9 mouse cellular contexts compared by ENCODE assay signal in the genomic region with DNA sequence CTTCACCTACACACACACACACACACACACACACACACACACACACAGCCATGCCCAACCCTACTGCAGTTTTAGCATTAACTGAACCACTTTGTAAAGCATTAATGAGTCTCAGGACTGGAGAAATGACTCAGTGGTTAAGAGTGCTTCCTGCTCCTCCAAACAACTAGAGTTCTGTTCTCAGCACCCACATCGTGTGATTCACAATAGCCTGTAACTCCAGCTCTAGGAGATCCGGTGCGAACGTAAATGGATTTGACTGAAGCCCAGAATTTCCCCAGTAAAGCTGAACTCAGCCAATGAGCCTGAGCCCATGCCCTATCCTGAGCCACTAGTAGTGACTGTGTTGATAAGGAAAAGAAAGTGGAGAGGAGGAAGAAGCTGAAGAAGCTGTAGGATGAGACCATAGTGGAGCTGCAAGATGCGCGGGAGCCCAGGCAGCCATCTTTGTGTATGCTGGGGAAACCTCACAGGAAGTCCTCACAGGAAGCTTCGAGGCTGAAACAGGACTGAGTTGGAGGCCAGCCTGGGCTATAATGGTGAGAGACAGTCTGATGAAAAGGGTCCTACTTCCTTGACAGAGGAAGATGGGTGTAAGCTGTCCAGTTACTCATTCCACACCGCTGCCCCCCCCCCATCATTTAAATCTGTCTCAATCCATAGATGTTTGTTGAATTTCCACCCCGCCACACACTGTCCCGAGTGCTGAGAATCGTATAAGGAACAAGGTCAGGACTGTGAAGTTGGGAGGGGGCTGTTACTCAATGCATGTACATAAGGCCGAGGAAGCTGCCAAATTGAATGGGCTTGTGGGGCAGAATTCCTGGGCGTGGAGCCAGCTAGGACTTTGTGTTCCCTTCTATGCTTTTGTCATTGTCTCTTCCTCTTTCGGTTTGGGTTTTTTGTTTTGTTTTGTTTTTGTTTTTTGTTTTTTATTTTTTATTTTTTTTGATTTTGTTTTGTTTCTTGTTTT. TPM values are rescaled to one million over a fixed set of nuclear protein-coding genes. Genes with fewer than 3 reads are reported as not detected.
DNase-seq lines count a peak whose midpoint lies in the region; ATAC-seq lines count a peak whose summit lies in the region.
"Had no signal": no experiment of that assay in that cellular context is flagged by ENCODE, and none has a peak within 500 bp of the region (broad histone marks: within the 10 kb centered on the region; RNA-seq: fewer than 3 reads in every experiment).

No protein-coding gene starts in this region.

- ATAC-seq in kidney, embryonic 14.5 days (ENCODE audit: low FRiP score, low TSS enrichment) = no peak
- ATAC-seq in neural tube, embryonic 15.5 days (ENCODE audit: low FRiP score) = no peak

- H3K9ac ChIP-seq in kidney, embryonic 14.5 days (ENCODE audit: low read depth, low read length) = no peak overlapping the region
- H3K9ac ChIP-seq in neural tube, embryonic 15.5 days (replicated peaks) = no peak overlapping the region
- H3K9ac ChIP-seq: heart, embryonic 13.5 days had no signal

- H3K36me3 ChIP-seq in kidney, embryonic 14.5 days (ENCODE audit: control insufficient read depth, insufficient read depth, low read length) = no peaks in the 10 kb centered on the region
- H3K36me3 ChIP-seq in neural tube, embryonic 15.5 days = no peaks in the 10 kb centered on the region
- H3K36me3 ChIP-seq: heart, embryonic 13.5 days had no signal

- peak; percentile 41 for DNase-seq in kidney, adult 18-20 months
- DNase-seq in 3T3-L1 (ENCODE audit: low read depth, low spot score) (peak; percentile 20), adipocyte (ENCODE audit: low spot score) (peak; percentile 82)
- peak; percentile 88 for DNase-seq in layer of hippocampus, adult 9-11 months
- no peak for DNase-seq in frontal cortex, adult 2 months (ENCODE audit: extremely low spot score in 1 of 2, low spot score in 1 of 2)
- DNase-seq in cerebellum, adult 11-12 months = no peak

- no peak overlapping the region for H3K4me3 ChIP-seq in kidney, embryonic 14.5 days (ENCODE audit: low read length)
- H3K4me3 ChIP-seq in neural tube, embryonic 15.5 days (replicated peaks) = no peak overlapping the region
- H3K4me3 ChIP-seq: heart, embryonic 13.5 days had no signal

- no peaks in the 10 kb centered on the region for H3K4me1 ChIP-seq in kidney, embryonic 14.5 days (ENCODE audit: control insufficient read depth, insufficient read depth, low read length)
- H3K4me1 ChIP-seq in neural tube, embryonic 15.5 days = no peaks in the 10 kb centered on the region
- H3K4me1 ChIP-seq: heart, embryonic 13.5 days had no signal

- H3K9me3 ChIP-seq in kidney, embryonic 14.5 days (ENCODE audit: control insufficient read depth, low read length) = 0 out of 2 replicates have a peak, but pooled peaks cover 2% of the 10 kb centered on the region
- no peaks in the 10 kb centered on the region for H3K9me3 ChIP-seq in neural tube, embryonic 15.5 days (replicated peaks)

- H3K27me3 ChIP-seq in kidney, embryonic 14.5 days (ENCODE audit: control insufficient read depth, insufficient read depth, low read length) = no peaks in the 10 kb centered on the region
- H3K27me3 ChIP-seq in neural tube, embryonic 15.5 days (replicated peaks) = no peaks in the 10 kb centered on the region
- H3K27me3 ChIP-seq: heart, embryonic 13.5 days had no signal

- no peak overlapping the region for H3K27ac ChIP-seq in kidney, embryonic 14.5 days (ENCODE audit: low read depth, low read length)
- H3K27ac ChIP-seq in neural tube, embryonic 15.5 days (replicated peaks) = no peak overlapping the region
- H3K27ac ChIP-seq: heart, embryonic 13.5 days had no signal

- H3K4me2 ChIP-seq in kidney, embryonic 14.5 days (replicated peaks; ENCODE audit: low read depth, low read length) = no peak overlapping the region
- H3K4me2 ChIP-seq in neural tube, embryonic 15.5 days = no peak overlapping the region
- H3K4me2 ChIP-seq: heart, embryonic 13.5 days had no signal

- 75% methylated on average over 14 of the region's 14 CpGs for WGBS in kidney, embryonic 14.5 days
- 68% methylated on average over 14 of the region's 14 CpGs for WGBS in neural tube, embryonic 15.5 days

RNA-seq across cellular contexts. Expression of a gene that starts 8.2 kb away (rescaled TPM):
- 30.8 and 39.3 TPM in 2 replicates for polyA plus RNA-seq in kidney, embryonic 14.5 days (2014; fragmentation: Nextera tagmentation; extraction: Ambion mirVana)
- polyA plus RNA-seq in frontal cortex, adult 2 months (2012; rRNA removed) = 21.2 and 25.4 TPM in 2 replicates
- polyA plus RNA-seq in neural tube, embryonic 15.5 days (2015; fragmentation: Nextera tagmentation; extraction: Ambion mirVana) = 27.5 and 29.5 TPM in 2 replicates

RNA-seq across cellular contexts. Expression of a gene that starts 54.5 kb away (rescaled TPM):
- 0.92 and 1.5 TPM in 2 replicates for polyA plus RNA-seq in kidney, embryonic 14.5 days (2014; fragmentation: Nextera tagmentation; extraction: Ambion mirVana)
- 5.3 and 5.7 TPM in 2 replicates for polyA plus RNA-seq in frontal cortex, adult 2 months (2012; rRNA removed)
- 0.74 and 1.9 TPM in 2 replicates for polyA plus RNA-seq in neural tube, embryonic 15.5 days (2015; fragmentation: Nextera tagmentation; extraction: Ambion mirVana)

Comparison
In these comparisons a context has a peak if more than half of its experiments do, and no peak if none do; other contexts are left out.
1. DNase-seq: peak in kidney, adult 18-20 months (single experiment), 3T3-L1 (single experiment), adipocyte (single experiment) and layer of hippocampus, adult 9-11 months (single experiment); none in frontal cortex, adult 2 months (0 of 2) and cerebellum, adult 11-12 months (single experiment).